Mouse (Mus musculus): ENCODE measurements at regions not wholly inside any gene's neighbourhood (a gene's known extent, or its start where the extent isn't known, plus 50 kb on each side); places are given as distances from the start of the nearest gene placed in this dataset.

DNA sequence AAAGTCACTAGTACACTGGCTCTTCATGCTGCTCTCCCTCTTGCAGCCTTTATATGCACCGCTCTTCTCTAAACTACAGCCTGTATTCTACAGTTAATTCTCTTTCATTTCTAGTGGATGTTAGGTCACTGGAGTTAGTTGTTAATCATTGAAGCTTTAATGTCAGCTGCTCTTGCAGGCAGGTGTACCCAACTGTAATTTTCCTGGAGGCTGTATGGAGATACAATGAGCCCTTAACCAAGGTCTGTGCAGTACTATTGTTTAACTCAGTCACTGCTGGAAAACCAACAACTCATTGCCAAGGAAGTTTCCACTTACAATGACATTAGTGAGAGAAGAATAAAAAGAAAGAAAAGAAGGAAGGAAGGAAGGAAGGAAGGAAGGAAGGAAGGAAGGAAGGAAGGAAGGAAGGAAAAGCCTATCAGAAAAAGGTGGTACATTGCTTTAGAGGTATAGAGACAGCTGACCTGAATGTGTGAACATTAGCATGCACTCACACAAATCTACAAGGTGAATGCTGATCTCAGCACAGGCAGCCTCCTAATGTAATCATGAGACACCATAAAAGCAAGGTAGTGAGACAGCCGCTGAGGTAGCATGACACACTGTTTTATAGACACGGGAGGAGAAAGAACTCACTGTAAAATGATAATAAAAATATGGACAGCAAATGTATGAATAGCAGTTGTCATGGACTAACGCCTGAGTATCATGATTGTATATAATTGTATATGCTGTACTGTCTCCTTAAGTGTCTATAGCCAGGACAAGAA lies 66.7 kb upstream of the Nck2 start:
- Histone ChIP-seq H3K27me3 (ENCODE audit: control insufficient read depth in 1 of 2, insufficient read depth in 2 of 2, low read length in 2 of 2) (peaks cover 0 to 1% of the 10 kb centered on the region in 2 experiments; a peak in 1 of 4 replicates), H3K9ac (ENCODE audit: control insufficient read depth, low read depth, low read length, poor library complexity, severe bottlenecking) (no peak overlapping the region), H3K9me3 (replicated peaks; ENCODE audit: insufficient read depth, low read length) (no peaks in the 10 kb centered on the region), H3K79me2 (ENCODE audit: control insufficient read depth, insufficient read depth, low read length, poor library complexity) (no peaks in the 10 kb centered on the region), H3K36me3 (ENCODE audit: control insufficient read depth in 1 of 2, insufficient read depth in 2 of 2, low read length in 2 of 2) (no peaks in the 10 kb centered on the region), H3K4me3 (ENCODE audit: control insufficient read depth in 1 of 2, insufficient read depth in 1 of 2, low read depth in 2 of 2, low read length in 2 of 2) (no peak overlapping the region), H3K27ac (ENCODE audit: control insufficient read depth, low read depth, low read length) (no peak overlapping the region), H3K4me1 (ENCODE audit: control insufficient read depth in 1 of 2, insufficient read depth in 2 of 2, low read length in 2 of 2) (no peaks in the 10 kb centered on the region; a peak in 1 of 4 replicates)
- DNase-seq (ENCODE audit: low read depth, low spot score) = no peak
- no peak for TF ChIP-seq ELF1 (IDR thresholded peaks at IDR 0.05; ENCODE audit: low read depth, low read length)
- TF ChIP-seq TAL1 (IDR thresholded peaks at IDR 0.05; ENCODE audit: low read length) = no peak
- no peak for TF ChIP-seq MXI1 (IDR thresholded peaks at IDR 0.05; ENCODE audit: low read depth, low read length)
- no peak for TF ChIP-seq TBP (IDR thresholded peaks at IDR 0.05; ENCODE audit: low read depth, low read length)
- no peak for TF ChIP-seq MAZ (IDR thresholded peaks at IDR 0.05; ENCODE audit: low read depth, low read length)
- TF ChIP-seq ZKSCAN1 (IDR thresholded peaks at IDR 0.05; ENCODE audit: low read depth, low read length) = no peak
- no peak for TF ChIP-seq ZNF384 (IDR thresholded peaks at IDR 0.05; ENCODE audit: low read depth, low read length)
- TF ChIP-seq ETS1 (IDR thresholded peaks at IDR 0.05; ENCODE audit: low read depth, low read length) = no peak

DNA sequence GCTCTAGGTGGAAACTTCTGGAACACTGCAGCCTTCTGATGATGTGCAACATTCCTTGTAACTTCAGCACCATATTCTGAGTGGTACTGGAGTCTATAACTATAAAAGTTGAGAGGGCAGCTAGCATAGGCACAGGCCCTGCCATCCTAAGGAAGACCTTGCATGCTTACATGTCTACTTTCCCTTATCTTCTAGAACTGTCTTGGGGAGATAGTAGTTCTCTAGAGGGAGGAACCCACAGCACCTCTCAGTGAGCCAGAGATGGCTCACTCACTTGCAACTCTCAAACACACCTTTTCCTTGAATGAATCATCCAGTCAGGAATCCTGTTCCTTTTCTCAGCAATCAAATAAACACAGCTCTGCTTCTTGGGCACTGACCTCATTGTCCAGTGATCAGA lies 59.4 kb upstream of the Nck2 start:
- Histone ChIP-seq H3K4me1 (ENCODE audit: control insufficient read depth in 1 of 2, insufficient read depth in 2 of 2, low read length in 2 of 2) (no peaks in the 10 kb centered on the region), H3K36me3 (ENCODE audit: control insufficient read depth in 1 of 2, insufficient read depth in 2 of 2, low read length in 2 of 2) (no peaks in the 10 kb centered on the region), H3K4me3 (ENCODE audit: control insufficient read depth in 1 of 2, insufficient read depth in 1 of 2, low read depth in 2 of 2, low read length in 2 of 2) (no peak overlapping the region), H3K79me2 (ENCODE audit: control insufficient read depth, insufficient read depth, low read length, poor library complexity) (no peaks in the 10 kb centered on the region), H3K27me3 (ENCODE audit: control insufficient read depth in 1 of 2, insufficient read depth in 2 of 2, low read length in 2 of 2) (peaks cover 0 to 1% of the 10 kb centered on the region in 2 experiments; a peak in 1 of 4 replicates), H3K9ac (ENCODE audit: control insufficient read depth, low read depth, low read length, poor library complexity, severe bottlenecking) (no peak overlapping the region), H3K9me3 (replicated peaks; ENCODE audit: insufficient read depth, low read length) (no peaks in the 10 kb centered on the region), H3K27ac (ENCODE audit: control insufficient read depth, low read depth, low read length) (no peak overlapping the region)
- TF ChIP-seq USF2 (IDR thresholded peaks at IDR 0.05; ENCODE audit: borderline replicate concordance in 1 of 2, insufficient read depth in 1 of 2, low read depth in 1 of 2, low read length in 2 of 2) = no peak
- TF ChIP-seq SIN3A (IDR thresholded peaks at IDR 0.05; ENCODE audit: low read length) = no peak
- TF ChIP-seq CHD2 (IDR thresholded peaks at IDR 0.05; ENCODE audit: low read length) = no peak
- TF ChIP-seq UBTF (IDR thresholded peaks at IDR 0.05; ENCODE audit: borderline replicate concordance, insufficient read depth, low read depth, low read length) = no peak
- no peak for TF ChIP-seq MAFK (IDR thresholded peaks at IDR 0.05; ENCODE audit: borderline replicate concordance, low read depth, low read length)
- no peak for TF ChIP-seq MEF2A (IDR thresholded peaks at IDR 0.05; ENCODE audit: extremely low read depth, insufficient replicate concordance, low read depth, low read length, poor library complexity, severe bottlenecking)
- no peak for TF ChIP-seq ETS1 (IDR thresholded peaks at IDR 0.05; ENCODE audit: low read depth, low read length)
- no peak for TF ChIP-seq EP300 (IDR thresholded peaks at IDR 0.05; ENCODE audit: low read depth in 1 of 2, low read length in 2 of 2)
- no peak for TF ChIP-seq CTCF (IDR thresholded peaks at IDR 0.05 in 2 of 3, conservative IDR thresholded peaks at IDR 0.05 in 1 of 3; ENCODE audit: control insufficient read depth in 1 of 3, insufficient read depth in 1 of 3, low read depth in 2 of 3, low read length in 3 of 3, poor library complexity in 1 of 3, severe bottlenecking in 1 of 3)
- TF ChIP-seq ZKSCAN1 (IDR thresholded peaks at IDR 0.05; ENCODE audit: low read depth, low read length) = no peak
- no peak for TF ChIP-seq ZNF384 (IDR thresholded peaks at IDR 0.05; ENCODE audit: low read depth, low read length)
- TF ChIP-seq HCFC1 (IDR thresholded peaks at IDR 0.05; ENCODE audit: low read depth, low read length) = no peak
- no peak for TF ChIP-seq ELF1 (IDR thresholded peaks at IDR 0.05; ENCODE audit: low read depth, low read length)
- TF ChIP-seq TBP (IDR thresholded peaks at IDR 0.05; ENCODE audit: low read depth, low read length) = no peak
- no peak for TF ChIP-seq E2F4 (IDR thresholded peaks at IDR 0.05; ENCODE audit: borderline replicate concordance, low read depth, low read length)
- no peak for TF ChIP-seq RAD21 (IDR thresholded peaks at IDR 0.05; ENCODE audit: low read depth, low read length)
- no peak for TF ChIP-seq MYB (IDR thresholded peaks at IDR 0.05; ENCODE audit: low read depth, low read length)
- DNase-seq (ENCODE audit: low read depth, low spot score) = no peak
